ENCODE assay signal across 16 mouse cellular contexts in the genomic region with DNA sequence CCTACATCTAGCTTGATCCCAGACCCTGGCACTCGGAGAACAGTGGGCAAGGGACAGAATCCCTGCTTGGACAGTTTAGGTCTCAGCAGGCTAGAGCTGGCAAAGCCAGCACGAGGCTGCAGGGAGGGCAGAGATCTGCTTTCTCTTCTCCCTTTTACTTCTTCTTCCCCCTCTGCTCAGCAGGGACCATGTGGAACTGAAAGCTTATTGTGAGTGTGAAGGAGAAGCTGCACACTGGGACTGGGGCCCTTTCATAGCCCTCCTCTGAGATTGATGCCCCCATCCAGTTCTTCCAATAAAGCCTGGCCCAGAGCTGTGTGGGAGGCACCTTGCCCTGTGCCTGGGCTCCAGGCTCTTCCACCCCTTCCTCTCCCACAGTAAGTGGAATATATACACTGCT. TPM values are rescaled to one million over a fixed set of nuclear protein-coding genes. Genes with fewer than 3 reads are reported as not detected.
DNase-seq lines count a peak whose midpoint lies in the region; ATAC-seq lines count a peak whose summit lies in the region.
"Had no signal": no experiment of that assay in that cellular context is flagged by ENCODE, and none has a peak within 500 bp of the region (broad histone marks: within the 10 kb centered on the region; RNA-seq: fewer than 3 reads in every experiment).

No protein-coding gene starts in this region.

- no peak overlapping the region for H3K27ac ChIP-seq in heart, embryonic 13.5 days (replicated peaks)
- H3K27ac ChIP-seq in midbrain, embryonic 10.5 days (replicated peaks), result peak overlapping the region; percentile 74; the same call in 1 of the 2 replicates
- no peak overlapping the region for H3K27ac ChIP-seq in midbrain, embryonic 15.5 days
- H3K27ac ChIP-seq in embryonic facial prominence, embryonic 10.5 days (replicated peaks), result peak overlapping the region; percentile 37; the same call in 1 of the 2 replicates
- no peak overlapping the region for H3K27ac ChIP-seq in midbrain, embryonic 13.5 days
- H3K27ac ChIP-seq: heart, embryonic 15.5 days had no signal

- ATAC-seq in heart, embryonic 13.5 days (ENCODE audit: extremely low read depth, insufficient number of reproducible peaks, low FRiP score, low TSS enrichment), result no peak
- ATAC-seq in midbrain, embryonic 15.5 days (replicated peaks), result no peak
- ATAC-seq in midbrain, embryonic 13.5 days, result no peak

- no peak for DNase-seq in heart, postnatal 36 days
- no peak for DNase-seq in midbrain, embryonic 10.5 days (ENCODE audit: low spot score)
- no peak for DNase-seq in embryonic facial prominence, embryonic 10.5 days (ENCODE audit: low spot score)
- DNase-seq in splenic B cell, adult 2 months (ENCODE audit: low read depth, low spot score), result peak; percentile 44
- no peak for DNase-seq in cerebellum, adult 18-20 months
- DNase-seq: adrenal gland, adult 2 months; cerebellum, adult 11 months; kidney, postnatal 10 days had no signal

- peaks cover 21% of the 10 kb centered on the region for H3K4me1 ChIP-seq in heart, embryonic 13.5 days
- peaks cover 22% of the 10 kb centered on the region for H3K4me1 ChIP-seq in midbrain, embryonic 10.5 days
- peaks cover 3% of the 10 kb centered on the region; the same call in 1 of the 2 replicates for H3K4me1 ChIP-seq in midbrain, embryonic 15.5 days
- peaks cover 40% of the 10 kb centered on the region for H3K4me1 ChIP-seq in embryonic facial prominence, embryonic 10.5 days
- 0 out of 2 replicates have a peak, but pooled peaks cover 10% of the 10 kb centered on the region for H3K4me1 ChIP-seq in midbrain, embryonic 13.5 days (replicated peaks)

- 72% methylated on average over 2 of the region's 2 CpGs for WGBS in heart, embryonic 13.5 days
- 82% methylated on average over 2 of the region's 2 CpGs for WGBS in midbrain, embryonic 10.5 days
- WGBS in midbrain, embryonic 15.5 days, result 65% methylated on average over 2 of the region's 2 CpGs
- 71% methylated on average over 2 of the region's 2 CpGs for WGBS in embryonic facial prominence, embryonic 10.5 days
- WGBS in midbrain, embryonic 13.5 days, result 68% methylated on average over 2 of the region's 2 CpGs

- peak overlapping the region; percentile 24; the same call in 1 of the 2 replicates for H3K9ac ChIP-seq in heart, embryonic 13.5 days
- no peak overlapping the region for H3K9ac ChIP-seq in midbrain, embryonic 15.5 days
- H3K9ac ChIP-seq in midbrain, embryonic 13.5 days (replicated peaks), result no peak overlapping the region; the same call in 1 of the 2 replicates
- H3K9ac ChIP-seq: heart, embryonic 15.5 days; lung, embryonic 14.5 days; neural tube, embryonic 13.5 days had no signal

- intact Hi-C loops in heart, postnatal 36 days (cut with DNase I), result loop anchor here (5.0 kb wide), 1 partner anchor 33 kb away; no protein-coding TSS in a partner anchor

- no peaks in the 10 kb centered on the region for H3K36me3 ChIP-seq in heart, embryonic 13.5 days
- H3K36me3 ChIP-seq in midbrain, embryonic 10.5 days, result no peaks in the 10 kb centered on the region
- H3K36me3 ChIP-seq in midbrain, embryonic 15.5 days (replicated peaks), result no peaks in the 10 kb centered on the region
- H3K36me3 ChIP-seq in embryonic facial prominence, embryonic 10.5 days (replicated peaks), result no peaks in the 10 kb centered on the region
- no peaks in the 10 kb centered on the region for H3K36me3 ChIP-seq in splenic B cell, adult 2 months (ENCODE audit: control insufficient read depth, insufficient read depth, low read length, poor library complexity, severe bottlenecking)
- no peaks in the 10 kb centered on the region for H3K36me3 ChIP-seq in midbrain, embryonic 13.5 days
- H3K36me3 ChIP-seq: heart, embryonic 15.5 days; neural tube, embryonic 13.5 days had no signal

- H3K4me2 ChIP-seq in heart, embryonic 13.5 days, result no peak overlapping the region
- H3K4me2 ChIP-seq in midbrain, embryonic 15.5 days, result no peak overlapping the region
- H3K4me2 ChIP-seq in midbrain, embryonic 13.5 days (replicated peaks), result no peak overlapping the region
- H3K4me2 ChIP-seq: heart, embryonic 15.5 days; lung, embryonic 14.5 days; midbrain, embryonic 11.5 days; neural tube, embryonic 13.5 days had no signal

- H3K4me3 ChIP-seq in heart, embryonic 13.5 days, result no peak overlapping the region
- no peak overlapping the region for H3K4me3 ChIP-seq in midbrain, embryonic 10.5 days
- no peak overlapping the region for H3K4me3 ChIP-seq in midbrain, embryonic 15.5 days
- no peak overlapping the region for H3K4me3 ChIP-seq in embryonic facial prominence, embryonic 10.5 days
- no peak overlapping the region for H3K4me3 ChIP-seq in midbrain, embryonic 13.5 days (replicated peaks)
- H3K4me3 ChIP-seq: heart, embryonic 15.5 days; neural tube, embryonic 13.5 days had no signal

- no peaks in the 10 kb centered on the region for H3K9me3 ChIP-seq in heart, embryonic 13.5 days
- no peaks in the 10 kb centered on the region for H3K9me3 ChIP-seq in midbrain, embryonic 10.5 days (replicated peaks)
- no peaks in the 10 kb centered on the region for H3K9me3 ChIP-seq in midbrain, embryonic 15.5 days
- no peaks in the 10 kb centered on the region for H3K9me3 ChIP-seq in embryonic facial prominence, embryonic 10.5 days
- H3K9me3 ChIP-seq in midbrain, embryonic 13.5 days, result no peaks in the 10 kb centered on the region
- H3K9me3 ChIP-seq: heart, embryonic 15.5 days; neural tube, embryonic 13.5 days had no signal

- H3K27me3 ChIP-seq in heart, embryonic 13.5 days (replicated peaks), result peaks cover 25% of the 10 kb centered on the region
- H3K27me3 ChIP-seq in midbrain, embryonic 10.5 days (ENCODE audit: low read depth, poor library complexity, severe bottlenecking), result peaks cover 9% of the 10 kb centered on the region; the same call in 1 of the 2 replicates
- no peaks in the 10 kb centered on the region for H3K27me3 ChIP-seq in midbrain, embryonic 15.5 days (replicated peaks)
- peaks cover 13% of the 10 kb centered on the region; the same call in 1 of the 2 replicates for H3K27me3 ChIP-seq in embryonic facial prominence, embryonic 10.5 days (replicated peaks; ENCODE audit: low read depth, poor library complexity, severe bottlenecking)
- no peaks in the 10 kb centered on the region for H3K27me3 ChIP-seq in splenic B cell, adult 2 months (ENCODE audit: control insufficient read depth, insufficient read depth, low read length, poor library complexity, severe bottlenecking)
- H3K27me3 ChIP-seq in midbrain, embryonic 13.5 days, result no peaks in the 10 kb centered on the region
- H3K27me3 ChIP-seq: neural tube, embryonic 13.5 days; Patski had no signal

RNA-seq across cellular contexts. Expression of a gene that starts 12.4 kb away (rescaled TPM):
- polyA plus RNA-seq in heart, embryonic 13.5 days (2015; fragmentation: Nextera tagmentation; extraction: Ambion mirVana), result 5.2 and 5.7 TPM in 2 replicates
- 10 to 100 TPM; 24.3 to 29.9 TPM for total RNA-seq in heart, postnatal 36 days (2021)
- polyA plus RNA-seq in midbrain, embryonic 10.5 days (2016; fragmentation: Nextera tagmentation; extraction: Ambion mirVana), result 6.4 and 7.1 TPM in 2 replicates
- 13.9 and 14.4 TPM in 2 replicates for polyA plus RNA-seq in midbrain, embryonic 15.5 days (2015; fragmentation: Nextera tagmentation; extraction: Ambion mirVana)
- polyA plus RNA-seq in embryonic facial prominence, embryonic 10.5 days (2016; fragmentation: Nextera tagmentation; extraction: Ambion mirVana), result 9.3 and 9.8 TPM in 2 replicates
- polyA plus RNA-seq in midbrain, embryonic 13.5 days (2015; fragmentation: Nextera tagmentation; extraction: Ambion mirVana), result 5.8 and 5.9 TPM in 2 replicates

RNA-seq across cellular contexts. Expression of a gene that starts 30.1 kb away (rescaled TPM):
- 4.3 and 4.6 TPM in 2 replicates for polyA plus RNA-seq in heart, embryonic 13.5 days (2015; fragmentation: Nextera tagmentation; extraction: Ambion mirVana)
- 1 to 10 TPM; 4.3 to 4.7 TPM for total RNA-seq in heart, postnatal 36 days (2021)
- polyA plus RNA-seq in midbrain, embryonic 10.5 days (2016; fragmentation: Nextera tagmentation; extraction: Ambion mirVana), result 1.8 and 2.4 TPM in 2 replicates
- polyA plus RNA-seq in midbrain, embryonic 15.5 days (2015; fragmentation: Nextera tagmentation; extraction: Ambion mirVana), result 3.2 and 3.6 TPM in 2 replicates
- 1.8 and 3.0 TPM in 2 replicates for polyA plus RNA-seq in embryonic facial prominence, embryonic 10.5 days (2016; fragmentation: Nextera tagmentation; extraction: Ambion mirVana)
- 1.9 and 2.7 TPM in 2 replicates for polyA plus RNA-seq in midbrain, embryonic 13.5 days (2015; fragmentation: Nextera tagmentation; extraction: Ambion mirVana)

Comparison
In these comparisons a context has a peak if more than half of its experiments do, and no peak if none do; other contexts are left out.
1. H3K27ac ChIP-seq: peak in midbrain, embryonic 10.5 days (single experiment) and embryonic facial prominence, embryonic 10.5 days (single experiment); none in heart, embryonic 13.5 days (single experiment), midbrain, embryonic 15.5 days (single experiment) and midbrain, embryonic 13.5 days (single experiment).